Mouse (Mus musculus): ENCODE results near the gene Nr2e3. TPM values are rescaled to one million over a fixed set of nuclear protein-coding genes. Genes with fewer than 3 reads are reported as not detected.

Nr2e3 gene
- polyA plus RNA-seq, 2 experiments = not detected

DNA sequence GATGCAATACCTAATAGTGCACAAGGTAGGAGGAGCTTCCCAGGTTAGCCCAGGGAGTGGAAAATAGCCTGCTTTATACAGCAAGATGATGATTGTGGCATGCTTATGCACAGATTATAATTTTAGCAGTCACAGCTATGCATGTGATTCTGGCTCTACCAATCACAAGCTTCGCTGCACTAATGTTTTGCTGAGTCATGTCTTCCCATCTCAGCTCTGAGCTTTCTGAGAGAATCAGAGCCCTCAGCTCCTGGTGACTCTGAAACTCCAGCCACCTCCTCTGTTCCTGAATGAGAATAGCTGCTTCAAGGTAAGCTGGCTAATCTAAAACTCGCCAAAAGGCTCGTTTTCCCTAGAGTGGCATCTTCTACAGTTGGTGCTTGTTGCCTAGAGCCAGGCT is 30.2 kb downstream of the Nr2e3 start:
- H3K9ac ChIP-seq (replicated peaks) = no peak overlapping the region
- H3K9me3 ChIP-seq (ENCODE audit: control insufficient read depth, low read length) = no peaks in the 10 kb centered on the region
- H3K4me3 ChIP-seq (ENCODE audit: insufficient read depth in 1 of 2, low read depth in 2 of 2, low read length in 2 of 2) = no peak overlapping the region
- DNase-seq (ENCODE audit: low read depth in 3 of 3, low spot score in 3 of 3) (no peak), ATAC-seq (ENCODE audit: insufficient read depth) (no peak)
- no peaks in the 10 kb centered on the region for H3K27me3 ChIP-seq (ENCODE audit: control insufficient read depth, insufficient read depth, low read length)
- WGBS (ENCODE audit: insufficient replicate concordance) = 47% methylated on average over 3 of the region's 3 CpGs
- no peak overlapping the region for H3K4me2 ChIP-seq (ENCODE audit: low read depth)
- H3K36me3 ChIP-seq (replicated peaks; ENCODE audit: control insufficient read depth, insufficient read depth, low read depth) = no peaks in the 10 kb centered on the region
- TF ChIP-seq EP300 (IDR thresholded peaks at IDR 0.05; ENCODE audit: low read depth) = no peak
- TF ChIP-seq CTCF (IDR thresholded peaks at IDR 0.05; ENCODE audit: low read depth) = no peak
- H3K27ac ChIP-seq = no peak overlapping the region
- H3K4me1 ChIP-seq (replicated peaks; ENCODE audit: control insufficient read depth in 2 of 2, insufficient read depth in 2 of 2, low read length in 1 of 2) = no peaks in the 10 kb centered on the region

DNA sequence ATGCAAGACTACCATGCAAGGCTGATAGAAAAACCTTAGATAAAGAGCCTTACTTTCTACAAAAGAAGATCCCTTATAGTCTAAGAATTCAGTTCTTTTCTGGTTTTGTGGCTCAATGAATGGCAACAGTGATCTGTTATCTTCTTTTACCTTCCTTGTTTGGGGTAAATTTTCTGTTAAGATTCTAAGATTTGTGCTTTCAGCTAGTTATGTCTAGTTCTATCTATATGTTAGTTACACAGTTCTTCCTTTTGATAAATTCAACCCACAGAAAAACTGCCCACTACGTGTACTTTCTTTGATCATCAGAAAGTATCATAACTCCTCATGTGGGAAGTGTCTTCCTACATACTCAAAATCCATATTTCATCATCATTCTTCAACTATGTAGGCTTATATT is 45.7 kb downstream of the Nr2e3 start:
- Histone ChIP-seq H3K27ac (no peak overlapping the region), H3K4me2 (ENCODE audit: low read depth) (no peak overlapping the region), H3K9ac (replicated peaks) (no peak overlapping the region), H3K4me1 (replicated peaks; ENCODE audit: control insufficient read depth in 2 of 2, insufficient read depth in 2 of 2, low read length in 1 of 2) (no peaks in the 10 kb centered on the region), H3K27me3 (ENCODE audit: control insufficient read depth, insufficient read depth, low read length) (no peaks in the 10 kb centered on the region), H3K36me3 (replicated peaks; ENCODE audit: control insufficient read depth, insufficient read depth, low read depth) (no peaks in the 10 kb centered on the region), H3K4me3 (ENCODE audit: insufficient read depth in 1 of 2, low read depth in 2 of 2, low read length in 2 of 2) (no peak overlapping the region), H3K9me3 (ENCODE audit: control insufficient read depth, low read length) (no peaks in the 10 kb centered on the region)
- 38% methylated on average over 1 of the region's 1 CpGs for WGBS (ENCODE audit: insufficient replicate concordance)
- TF ChIP-seq EP300 (IDR thresholded peaks at IDR 0.05; ENCODE audit: low read depth) = no peak
- TF ChIP-seq CTCF (IDR thresholded peaks at IDR 0.05; ENCODE audit: low read depth) = no peak
- no peak for ATAC-seq (ENCODE audit: insufficient read depth)
- DNase-seq (ENCODE audit: low read depth in 3 of 3, low spot score in 3 of 3) = no peak

DNA sequence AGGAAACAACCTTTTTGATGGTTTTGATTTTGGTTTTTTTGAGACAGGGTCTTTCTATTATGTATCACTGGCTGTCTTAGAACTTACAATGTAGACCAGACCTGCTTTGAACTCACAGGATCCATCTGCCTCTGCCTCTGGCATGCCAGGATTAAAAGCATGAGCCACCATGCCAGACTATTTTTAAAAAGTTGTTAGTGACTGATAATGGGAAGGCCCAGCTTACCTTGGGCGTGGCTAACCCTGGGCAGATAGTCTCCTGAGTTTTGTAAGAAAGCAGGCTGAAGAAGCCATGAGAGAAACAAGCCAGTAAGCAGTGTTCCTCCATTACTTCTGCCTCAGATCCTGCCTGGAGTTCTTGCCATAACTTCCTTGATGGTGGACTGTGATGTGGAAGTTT is 57.1 kb downstream of the Nr2e3 start:
- no peak for TF ChIP-seq EP300 (IDR thresholded peaks at IDR 0.05; ENCODE audit: low read depth)
- no peak for TF ChIP-seq CTCF (IDR thresholded peaks at IDR 0.05; ENCODE audit: low read depth)
- no peaks in the 10 kb centered on the region for H3K27me3 ChIP-seq (ENCODE audit: control insufficient read depth, insufficient read depth, low read length)
- H3K4me1 ChIP-seq (replicated peaks; ENCODE audit: control insufficient read depth in 2 of 2, insufficient read depth in 2 of 2, low read length in 1 of 2) = peaks cover 0 to 3% of the 10 kb centered on the region in 2 experiments; a peak in 1 of 4 replicates
- DNase-seq (ENCODE audit: low read depth in 3 of 3, low spot score in 3 of 3) (peak; percentile 6 to 20 (median 12)), ATAC-seq (ENCODE audit: insufficient read depth) (peak; percentile 33; the same call in 1 of the 2 replicates)
- H3K9ac ChIP-seq (replicated peaks) = no peak overlapping the region
- no peak overlapping the region for H3K4me2 ChIP-seq (ENCODE audit: low read depth)
- H3K27ac ChIP-seq = no peak overlapping the region
- no peaks in the 10 kb centered on the region for H3K9me3 ChIP-seq (ENCODE audit: control insufficient read depth, low read length)
- 31% methylated on average over 1 of the region's 1 CpGs for WGBS (ENCODE audit: insufficient replicate concordance)
- H3K4me3 ChIP-seq (ENCODE audit: insufficient read depth in 1 of 2, low read depth in 2 of 2, low read length in 2 of 2) = no peak overlapping the region
- no peaks in the 10 kb centered on the region for H3K36me3 ChIP-seq (replicated peaks; ENCODE audit: control insufficient read depth, insufficient read depth, low read depth)

Other genes with a start within 250 kb of the Nr2e3 start
- 1.4 and 1.8 TPM in 2 replicates for gene Senp8, start 209.9 kb downstream of the Nr2e3 start, polyA plus RNA-seq (2012; rRNA removed)
- 3.1 and 4.0 TPM in 2 replicates for gene Senp8, start 209.9 kb downstream of the Nr2e3 start, polyA plus RNA-seq (2014; fragmentation: Nextera tagmentation; extraction: Ambion mirVana)
- gene Myo9a, start 209.8 kb downstream of the Nr2e3 start, polyA plus RNA-seq (2012; rRNA removed) = 2.5 and 2.6 TPM in 2 replicates
- 3.5 and 3.6 TPM in 2 replicates for gene Myo9a, start 209.8 kb downstream of the Nr2e3 start, polyA plus RNA-seq (2014; fragmentation: Nextera tagmentation; extraction: Ambion mirVana)